Mouse (Mus musculus) heart, embryonic 11.5 days (tissue): ENCODE measurements around the gene Nsun7. TPM values are rescaled to one million over a fixed set of nuclear protein-coding genes. Genes with fewer than 3 reads are reported as not detected.

Source experiments
- ATAC-seq: fragments of 200-750 bp; cut with Nextera tagmentation; replicated peaks from 2 replicates; pipeline ENCODE4 v1.8.0; 2017; ENCODE audit warnings: moderate library complexity; ENCODE audit not compliant: insufficient number of reproducible peaks, low FRiP score, low TSS enrichment
- H3K27ac ChIP-seq: fragments of 300-500 bp; sonication (generic); 2 replicates; pipeline ENCODE4 v1.5.1; 2014; ENCODE audit warnings: mild to moderate bottlenecking, low read depth, low read length
- H3K27me3 ChIP-seq: fragments of 300-500 bp; sonication (generic); 2 replicates; pipeline ENCODE4 v1.6.1; 2014; ENCODE audit warnings: mild to moderate bottlenecking, low read length, mixed read lengths; ENCODE audit not compliant: control insufficient read depth, insufficient read depth
- H3K36me3 ChIP-seq: fragments of 300-500 bp; sonication (generic); 2 replicates; pipeline ENCODE4 v1.6.1; 2014; ENCODE audit warnings: mild to moderate bottlenecking, low read length, moderate library complexity, mixed read lengths; ENCODE audit not compliant: control insufficient read depth, insufficient read depth
- H3K4me1 ChIP-seq: fragments of 300-500 bp; sonication (generic); 2 replicates; pipeline ENCODE4 v1.6.1; 2014; ENCODE audit warnings: low read length; ENCODE audit not compliant: control insufficient read depth, insufficient read depth
- H3K4me2 ChIP-seq: fragments of 300-500 bp; sonication (generic); 2 replicates; pipeline ENCODE4 v1.6.1; 2014; ENCODE audit warnings: mild to moderate bottlenecking, moderate library complexity
- H3K4me3 ChIP-seq: fragments of 300-500 bp; sonication (generic); 2 replicates; pipeline ENCODE4 v1.5.1; 2014; ENCODE audit warnings: low read depth, low read length
- H3K9ac ChIP-seq: fragments of 300-500 bp; sonication (generic); 2 replicates; pipeline ENCODE4 v1.6.1; 2014; ENCODE audit warnings: mild to moderate bottlenecking, low read depth, low read length, moderate library complexity
- H3K9me3 ChIP-seq: fragments of 300-500 bp; sonication (generic); replicated peaks from 2 replicates; pipeline ENCODE4 v1.6.1; 2016; ENCODE audit warnings: low read length; ENCODE audit not compliant: control insufficient read depth
- WGBS: fragments of 180-500 bp; shearing (Covaris S2); extraction: QIAGEN DNeasy Blood & Tissue Kit; methylation state at CpG from one replicate; pipeline ENCODE4 v1.1.7; 2014; ENCODE audit not compliant: insufficient replicate concordance; 5-methylcytosine and 5-hydroxymethylcytosine counted together
- polyA plus RNA-seq: library from polyadenylated mRNA; unstranded; fragments of >200 nt; fragmentation: Nextera tagmentation; extraction: Ambion mirVana; gene quantifications from 2 replicates; pipeline ENCODE4 v1.2.1, GENCODE M21; 2014

Nsun7 gene
- polyA plus RNA-seq, 1 experiment from 2014 or later, result 0.23 TPM

DNA sequence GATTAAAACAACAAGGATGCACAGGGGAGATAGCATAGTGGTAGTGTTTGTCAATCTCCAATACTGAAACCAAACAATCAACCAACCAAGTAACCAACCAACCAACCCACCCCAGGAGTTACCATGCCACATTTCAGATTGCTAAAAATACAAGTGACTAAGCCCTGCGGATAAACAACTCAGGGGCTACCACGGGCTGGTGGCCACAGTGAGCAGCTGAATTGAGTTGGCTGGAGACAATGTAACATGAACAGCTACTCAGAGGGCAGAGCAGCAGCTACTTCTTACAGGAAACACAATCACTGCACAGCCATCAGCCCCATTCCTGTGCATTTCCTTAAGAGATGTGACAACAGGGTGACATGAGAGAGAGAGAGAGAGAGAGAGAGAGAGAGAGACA, 84.5 kb downstream of the Nsun7 start:
- H3K9ac ChIP-seq, result no peak overlapping the region
- no peak overlapping the region for H3K27ac ChIP-seq
- 66% methylated on average over 2 of the region's 2 CpGs for WGBS
- no peaks in the 10 kb centered on the region for H3K9me3 ChIP-seq
- no peak for ATAC-seq
- H3K27me3 ChIP-seq, result no peaks in the 10 kb centered on the region
- H3K4me3 ChIP-seq, result no peak overlapping the region
- H3K4me1 ChIP-seq, result peaks cover 4% of the 10 kb centered on the region; the same call in 1 of the 2 replicates
- no peak overlapping the region for H3K4me2 ChIP-seq
- no peaks in the 10 kb centered on the region for H3K36me3 ChIP-seq

DNA sequence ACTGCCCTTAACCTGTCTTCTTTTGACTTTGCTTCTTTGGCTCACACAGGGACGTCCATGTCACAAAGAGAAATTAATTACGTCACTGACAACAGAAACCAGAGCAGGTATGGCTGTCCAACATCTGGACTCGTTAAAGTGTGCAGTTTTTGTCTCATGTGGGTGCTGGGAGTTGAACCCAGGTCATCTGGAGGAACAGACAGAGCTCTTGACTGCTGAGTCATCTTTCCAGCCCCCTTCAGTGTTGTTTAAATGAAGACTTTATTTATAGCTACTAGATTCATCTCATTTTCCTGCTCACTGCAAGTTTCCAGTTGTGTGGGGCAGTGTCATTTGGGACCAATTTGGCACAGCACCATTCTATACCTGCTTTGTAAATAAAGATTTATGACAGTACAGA, 85.4 kb downstream of the Nsun7 start:
- Histone ChIP-seq H3K36me3 (no peaks in the 10 kb centered on the region), H3K4me2 (no peak overlapping the region), H3K4me3 (no peak overlapping the region), H3K27ac (no peak overlapping the region), H3K27me3 (no peaks in the 10 kb centered on the region), H3K9ac (no peak overlapping the region), H3K4me1 (peaks cover 4% of the 10 kb centered on the region; the same call in 1 of the 2 replicates), H3K9me3 (no peaks in the 10 kb centered on the region)
- WGBS, result 52% methylated on average over 3 of the region's 3 CpGs
- ATAC-seq, result no peak

DNA sequence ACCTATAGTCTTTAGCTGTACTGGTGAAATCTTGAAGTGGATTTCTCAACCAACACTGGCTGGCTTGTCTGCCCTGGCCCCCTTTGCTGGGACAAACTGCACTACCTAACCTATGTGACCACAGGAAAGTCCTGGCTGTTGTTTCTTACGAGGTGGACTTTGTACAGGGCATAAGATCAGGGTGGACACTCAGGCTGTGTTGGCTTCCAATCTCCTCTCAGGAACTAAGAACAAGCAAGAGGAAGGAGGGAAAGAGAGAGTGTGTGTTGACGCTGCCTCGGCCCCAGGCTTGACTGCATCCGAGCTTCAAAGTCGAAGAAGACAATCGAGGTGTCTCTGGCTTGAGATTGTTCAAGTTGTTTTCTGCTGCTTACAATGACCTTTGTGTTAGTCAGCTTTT, 87.1 kb downstream of the Nsun7 start:
- ATAC-seq, result no peak
- Histone ChIP-seq H3K4me3 (no peak overlapping the region), H3K36me3 (no peaks in the 10 kb centered on the region), H3K9ac (no peak overlapping the region), H3K9me3 (no peaks in the 10 kb centered on the region), H3K4me2 (no peak overlapping the region), H3K27ac (no peak overlapping the region), H3K27me3 (no peaks in the 10 kb centered on the region), H3K4me1 (peaks cover 4% of the 10 kb centered on the region; the same call in 1 of the 2 replicates)
- 81% methylated on average over 6 of the region's 6 CpGs for WGBS

Other genes with a start within 250 kb of the Nsun7 start
- 1.1 and 1.8 TPM in 2 replicates for gene Rbm47, start 86.8 kb upstream of the Nsun7 start, polyA plus RNA-seq